Mouse (Mus musculus) lung, adult 2 months (tissue): Measurements from ENCODE around the gene Kmt2a.
A peak's percentile ranks its signal among the peaks of the same experiment; 100 is the strongest.

Source experiments
- CTCF ChIP-seq: fragments of 200-500 bp; IDR thresholded peaks from 2 replicates; pipeline ENCODE4 v1.5.1; 2011; ENCODE audit warnings: mild to moderate bottlenecking, low read length, control low read depth; ENCODE audit not compliant: insufficient read depth
- POLR2A ChIP-seq: fragments of 200-500 bp; IDR thresholded peaks from 2 replicates; pipeline ENCODE4 v1.6.1; 2011; ENCODE audit warnings: low read depth, mild to moderate bottlenecking, control low read depth, low read length, borderline replicate concordance; ENCODE audit errors: extremely low read depth

DNA sequence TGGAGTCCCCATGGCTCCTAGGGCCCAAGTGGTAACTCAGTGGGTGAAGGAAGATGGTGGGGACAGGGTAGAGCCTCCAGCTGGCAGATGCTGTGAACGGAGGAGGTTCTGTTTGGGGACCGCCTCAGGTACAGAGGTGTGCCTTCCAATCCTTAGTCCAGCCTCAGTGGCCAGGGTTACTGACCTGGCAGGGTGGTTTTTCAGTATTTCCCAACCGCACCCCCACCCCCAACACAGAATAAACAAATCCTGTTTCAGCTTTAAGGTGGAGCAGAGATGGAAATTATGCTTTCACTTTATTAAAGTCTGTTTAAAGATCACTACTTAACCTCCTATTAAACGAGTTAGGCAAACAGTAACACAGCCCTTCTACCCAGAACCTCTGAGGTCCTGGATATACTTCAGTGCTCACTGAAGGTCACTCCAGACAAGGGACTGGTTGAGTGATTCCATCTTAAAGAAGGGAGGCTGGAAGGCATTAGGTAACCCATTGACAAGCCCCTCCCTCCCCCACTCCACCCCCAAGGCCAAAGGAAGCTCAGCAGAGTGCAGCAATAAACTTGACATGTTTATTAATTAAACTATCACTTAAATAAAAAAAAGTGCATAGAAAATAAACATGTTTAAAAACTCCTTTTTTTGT, 78.2 kb downstream of the Kmt2a start, which contains the start of gene Ttc36:
- TF ChIP-seq CTCF (no peak), POLR2A (peak; percentile 30; the same call in 1 of the 2 replicates)
